Mouse (Mus musculus): ENCODE data around the gene Cers3. TPM values are rescaled to one million over a fixed set of nuclear protein-coding genes. Genes with fewer than 3 reads are reported as not detected.
A peak's percentile ranks its signal among the peaks of the same experiment; 100 is the strongest.

Cers3 gene
- polyA plus RNA-seq, 1 experiment from 2014 or later: 0.92 TPM

DNA sequence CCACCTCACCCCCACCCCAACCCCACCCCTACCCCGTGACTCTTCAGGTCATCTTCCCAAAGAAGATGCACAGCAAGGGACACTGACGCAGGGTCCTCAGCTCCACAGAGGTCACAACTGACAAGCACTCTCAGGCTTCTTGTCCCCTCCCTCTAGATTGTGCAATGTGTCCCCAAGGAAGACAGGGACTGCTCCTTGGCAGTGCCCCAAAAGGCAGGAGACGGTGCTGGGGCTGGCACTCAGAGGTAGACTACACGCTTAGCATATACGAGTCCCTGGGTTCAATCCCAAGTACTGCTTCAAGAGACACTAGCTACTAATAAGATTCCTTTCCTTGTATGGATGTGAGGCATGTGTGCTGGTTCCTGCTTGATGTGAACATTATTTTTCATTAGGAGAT lies 2.3 kb upstream of the Cers3 start:
- Histone ChIP-seq H3K27me3 (ENCODE audit: insufficient read depth, poor library complexity, severe bottlenecking) (no peaks in the 10 kb centered on the region), H3K4me1 (peaks cover 26% of the 10 kb centered on the region), H3K4me3 (no peak overlapping the region), H3K36me3 (no peaks in the 10 kb centered on the region), H3K9me3 (no peaks in the 10 kb centered on the region), H3K27ac (peak overlapping the region; percentile 19; the same call in 1 of the 2 replicates)
- DNase-seq (ENCODE audit: low spot score): peak; percentile 45
- WGBS: 69% methylated on average over 5 of the region's 5 CpGs

DNA sequence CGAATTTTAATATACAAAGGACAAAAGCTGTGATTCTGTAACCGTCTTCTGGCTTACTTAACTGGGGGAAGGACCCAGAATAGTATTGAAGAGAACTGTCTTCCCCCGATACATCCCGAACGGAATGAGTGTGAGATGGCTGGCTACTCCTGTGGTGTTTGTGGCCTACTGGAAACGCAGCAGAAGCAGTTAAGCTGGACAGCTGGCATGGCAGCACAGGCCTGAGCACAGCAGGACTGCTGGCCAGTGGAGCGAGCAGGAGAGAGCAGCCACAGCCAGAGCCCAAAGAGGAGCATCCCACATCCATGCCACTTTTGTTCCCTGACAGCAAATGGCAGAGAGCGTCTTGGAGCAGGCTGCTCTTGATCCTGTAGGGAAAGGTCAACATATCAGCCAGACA lies 1.9 kb upstream of the Cers3 start:
- Histone ChIP-seq H3K27ac (peak overlapping the region; percentile 71; the same call in 1 of the 2 replicates), H3K36me3 (no peaks in the 10 kb centered on the region), H3K4me1 (peaks cover 26% of the 10 kb centered on the region), H3K9me3 (no peaks in the 10 kb centered on the region), H3K27me3 (ENCODE audit: insufficient read depth, poor library complexity, severe bottlenecking) (no peaks in the 10 kb centered on the region), H3K4me3 (no peak overlapping the region)
- WGBS: 69% methylated on average over 8 of the region's 8 CpGs
- DNase-seq (ENCODE audit: low spot score): peak; percentile 33

DNA sequence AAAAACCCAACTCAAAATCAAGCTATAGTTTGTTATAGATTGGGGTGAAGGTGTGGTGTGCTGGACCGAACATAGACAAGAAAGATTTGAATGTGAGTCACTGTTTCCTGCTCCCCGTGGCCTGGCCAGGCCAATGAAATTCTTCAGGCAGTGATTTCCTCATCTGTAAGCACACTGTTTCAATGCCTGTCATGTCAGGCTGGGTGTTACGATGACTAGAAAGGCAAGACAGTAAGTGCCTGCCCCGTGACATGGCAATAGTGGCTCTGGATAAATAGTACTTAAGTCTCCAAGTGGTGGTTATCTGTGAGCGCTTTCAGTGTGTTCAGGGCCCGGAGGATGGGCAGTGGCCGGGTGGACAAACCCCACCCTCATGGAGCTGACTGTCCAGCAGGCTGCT lies 3.7 kb downstream of the Cers3 start:
- Histone ChIP-seq H3K27ac (peak overlapping the region; percentile 36; the same call in 1 of the 2 replicates), H3K4me3 (no peak overlapping the region), H3K36me3 (no peaks in the 10 kb centered on the region), H3K9me3 (no peaks in the 10 kb centered on the region), H3K4me1 (peaks cover 16% of the 10 kb centered on the region), H3K27me3 (ENCODE audit: insufficient read depth, poor library complexity, severe bottlenecking) (no peaks in the 10 kb centered on the region)
- peak; percentile 82 for DNase-seq (ENCODE audit: low spot score)
- WGBS: 39% methylated on average over 7 of the region's 7 CpGs

DNA sequence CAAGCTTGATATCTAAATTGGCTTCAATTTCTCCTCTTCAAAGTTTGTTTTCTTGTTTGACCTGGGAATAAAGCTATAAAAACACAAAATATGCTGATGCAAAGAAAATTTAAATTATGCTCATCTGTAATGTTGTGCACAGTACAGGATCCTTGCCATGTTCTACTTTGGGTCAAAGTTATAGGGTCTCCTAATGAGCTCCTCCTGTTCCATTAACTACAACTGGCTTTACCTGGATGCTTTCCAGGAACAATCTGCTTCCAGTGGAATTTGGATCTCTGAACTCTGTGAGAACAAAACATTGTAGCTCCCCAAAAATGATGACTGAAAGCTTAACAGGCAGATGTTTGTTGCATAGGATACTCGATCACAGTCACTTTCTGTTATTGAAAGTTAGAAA lies 6.7 kb downstream of the Cers3 start:
- Histone ChIP-seq H3K27me3 (ENCODE audit: insufficient read depth, poor library complexity, severe bottlenecking) (no peaks in the 10 kb centered on the region), H3K9me3 (no peaks in the 10 kb centered on the region), H3K4me1 (peaks cover 14% of the 10 kb centered on the region), H3K4me3 (no peak overlapping the region), H3K27ac (no peak overlapping the region), H3K36me3 (no peaks in the 10 kb centered on the region)
- WGBS: 83% methylated on average over 1 of the region's 1 CpGs
- DNase-seq (ENCODE audit: low spot score): no peak

DNA sequence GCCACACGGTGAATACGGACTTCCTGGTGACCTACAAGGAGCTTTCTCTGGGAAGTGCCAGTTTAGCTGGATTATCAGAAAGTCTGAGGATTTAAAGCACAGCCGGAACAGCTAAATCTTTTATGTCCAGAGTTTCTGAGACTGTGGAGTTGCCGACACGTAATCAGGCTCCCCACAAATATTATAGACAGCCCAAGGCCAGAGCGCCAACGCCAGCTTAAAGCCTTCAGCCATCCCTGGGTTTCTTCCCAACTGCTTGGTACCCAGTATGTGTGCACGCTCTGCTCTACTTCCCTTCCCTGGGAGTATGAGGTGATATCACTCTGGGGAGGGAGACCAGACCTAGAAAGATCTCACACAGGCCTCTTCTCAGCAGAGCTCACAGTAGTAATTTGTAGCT lies 10.5 kb downstream of the Cers3 start:
- 83% methylated on average over 8 of the region's 8 CpGs for WGBS
- Histone ChIP-seq H3K36me3 (no peaks in the 10 kb centered on the region), H3K27me3 (ENCODE audit: insufficient read depth, poor library complexity, severe bottlenecking) (no peaks in the 10 kb centered on the region), H3K9me3 (no peaks in the 10 kb centered on the region), H3K27ac (0 out of 2 replicates have a peak overlapping the region, but pooled peaks have one; percentile 42), H3K4me3 (no peak overlapping the region), H3K4me1 (peaks cover 6% of the 10 kb centered on the region; the same call in 1 of the 2 replicates)
- DNase-seq (ENCODE audit: low spot score): no peak

DNA sequence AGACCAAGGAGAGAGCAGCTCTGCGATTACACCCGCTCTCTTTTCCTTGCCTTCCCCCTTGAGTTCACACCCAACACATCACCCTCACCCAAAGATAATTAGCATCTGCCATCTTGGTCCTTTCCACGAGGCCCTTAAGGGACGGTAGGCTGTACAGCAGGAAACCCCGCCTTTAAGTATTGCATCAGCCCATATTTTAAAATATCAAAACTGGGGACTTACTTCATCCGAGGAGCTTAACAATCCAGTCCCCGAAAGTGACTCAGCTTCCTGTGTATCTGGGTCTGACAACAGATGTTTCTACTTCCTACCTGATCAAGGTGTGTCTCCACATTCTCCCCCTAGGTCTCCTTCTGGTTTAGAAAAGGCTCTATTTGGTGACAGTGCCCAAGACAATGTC lies 12.3 kb downstream of the Cers3 start:
- peaks cover 6% of the 10 kb centered on the region; the same call in 1 of the 2 replicates for H3K4me1 ChIP-seq
- H3K9me3 ChIP-seq: no peaks in the 10 kb centered on the region
- H3K27ac ChIP-seq: no peak overlapping the region
- H3K4me3 ChIP-seq: no peak overlapping the region
- no peaks in the 10 kb centered on the region for H3K36me3 ChIP-seq
- WGBS: 83% methylated on average over 7 of the region's 7 CpGs
- no peak for DNase-seq (ENCODE audit: low spot score)
- H3K27me3 ChIP-seq (ENCODE audit: insufficient read depth, poor library complexity, severe bottlenecking): no peaks in the 10 kb centered on the region

DNA sequence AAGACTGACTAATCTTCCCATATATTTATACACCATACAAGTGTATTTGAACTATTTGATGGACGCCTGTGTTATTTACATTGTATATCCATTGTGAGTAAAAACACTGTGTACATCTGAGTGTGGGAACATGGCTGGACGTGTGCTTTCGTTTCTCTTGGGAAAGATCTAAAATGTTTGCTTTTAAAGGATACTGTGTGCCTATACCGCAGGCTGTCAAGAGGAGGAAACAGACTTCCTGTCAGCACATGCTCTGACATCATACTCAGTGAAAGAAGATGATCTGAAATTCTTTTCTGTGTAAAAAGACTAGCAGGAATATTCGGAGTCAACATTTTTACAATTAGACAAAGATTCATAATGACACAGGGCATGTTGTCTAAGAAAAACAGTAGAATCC lies 26.6 kb downstream of the Cers3 start:
- DNase-seq (ENCODE audit: low spot score): no peak
- 56% methylated on average over 5 of the region's 5 CpGs for WGBS
- no peaks in the 10 kb centered on the region for H3K36me3 ChIP-seq
- H3K9me3 ChIP-seq: no peaks in the 10 kb centered on the region
- no peaks in the 10 kb centered on the region for H3K27me3 ChIP-seq (ENCODE audit: insufficient read depth, poor library complexity, severe bottlenecking)
- peaks cover 14% of the 10 kb centered on the region for H3K4me1 ChIP-seq
- H3K4me3 ChIP-seq: no peak overlapping the region
- no peak overlapping the region for H3K27ac ChIP-seq

DNA sequence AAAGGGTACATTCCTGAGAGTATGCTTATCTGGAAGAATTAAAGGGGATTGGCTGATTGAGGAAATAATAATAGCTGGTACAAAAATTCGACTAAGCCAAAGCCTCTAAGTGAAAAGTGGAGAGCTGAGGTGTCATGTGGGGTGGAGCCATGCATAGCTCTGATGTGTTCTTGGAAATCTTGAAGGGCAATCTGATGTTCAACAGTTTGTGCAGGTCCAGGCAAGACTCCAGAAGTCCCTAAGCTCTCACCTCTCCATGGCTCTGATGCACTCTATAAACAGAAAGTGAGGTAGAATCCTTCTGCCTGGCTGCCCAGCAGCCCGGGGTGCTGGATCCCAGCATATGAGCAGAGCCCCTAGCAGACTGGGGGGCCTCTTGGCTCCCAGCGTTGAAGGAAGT lies 27.4 kb downstream of the Cers3 start:
- Histone ChIP-seq H3K4me1 (peaks cover 14% of the 10 kb centered on the region), H3K9me3 (no peaks in the 10 kb centered on the region), H3K27ac (no peak overlapping the region), H3K36me3 (no peaks in the 10 kb centered on the region), H3K27me3 (ENCODE audit: insufficient read depth, poor library complexity, severe bottlenecking) (no peaks in the 10 kb centered on the region), H3K4me3 (no peak overlapping the region)
- 53% methylated on average over 3 of the region's 3 CpGs for WGBS
- no peak for DNase-seq (ENCODE audit: low spot score)

DNA sequence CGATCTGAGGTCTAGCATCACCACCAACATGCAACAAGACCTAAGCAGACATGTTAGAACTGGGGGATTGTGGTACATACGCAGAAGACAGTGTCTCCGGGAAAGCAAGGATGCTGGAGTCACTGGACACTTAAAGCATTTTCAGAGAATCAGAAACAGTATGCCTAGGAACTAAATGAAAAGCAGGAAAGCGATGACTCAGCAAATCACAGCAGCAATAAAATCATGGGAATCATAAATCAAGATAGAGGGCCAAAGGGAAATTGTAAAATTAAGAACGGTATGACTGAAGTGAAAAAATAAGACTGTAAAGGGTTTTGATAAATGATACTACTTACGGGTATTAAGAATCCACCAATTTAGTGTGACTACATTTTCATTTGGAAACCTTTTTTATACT lies 27.9 kb downstream of the Cers3 start:
- H3K27me3 ChIP-seq (ENCODE audit: insufficient read depth, poor library complexity, severe bottlenecking): no peaks in the 10 kb centered on the region
- no peaks in the 10 kb centered on the region for H3K36me3 ChIP-seq
- H3K4me1 ChIP-seq: peaks cover 14% of the 10 kb centered on the region
- DNase-seq (ENCODE audit: low spot score): no peak
- no peaks in the 10 kb centered on the region for H3K9me3 ChIP-seq
- no peak overlapping the region for H3K4me3 ChIP-seq
- WGBS: 90% methylated on average over 6 of the region's 6 CpGs
- no peak overlapping the region for H3K27ac ChIP-seq

DNA sequence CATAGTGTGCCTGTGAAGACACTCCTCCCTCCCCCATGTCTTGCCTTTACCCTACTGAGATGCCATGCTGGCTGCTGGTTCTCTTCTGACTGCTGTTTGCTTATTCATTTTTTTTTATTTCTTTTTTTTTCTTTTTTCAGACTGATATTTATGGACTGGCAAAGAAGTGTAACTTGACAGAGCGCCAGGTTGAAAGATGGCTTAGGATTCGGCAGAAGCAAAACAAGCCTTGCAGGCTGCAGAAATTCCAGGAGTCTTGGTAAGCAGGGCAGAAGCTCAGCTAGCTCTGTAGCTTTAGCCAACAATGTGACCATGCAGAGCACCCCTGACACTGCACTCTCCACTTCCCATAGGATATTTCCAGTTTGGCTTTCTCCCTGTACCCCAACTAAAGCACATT lies 36.1 kb downstream of the Cers3 start:
- WGBS: 68% methylated on average over 2 of the region's 2 CpGs
- H3K4me1 ChIP-seq: peaks cover 4% of the 10 kb centered on the region; the same call in 1 of the 2 replicates
- H3K4me3 ChIP-seq: no peak overlapping the region
- H3K36me3 ChIP-seq: no peaks in the 10 kb centered on the region
- H3K27me3 ChIP-seq (ENCODE audit: insufficient read depth, poor library complexity, severe bottlenecking): no peaks in the 10 kb centered on the region
- H3K9me3 ChIP-seq: no peaks in the 10 kb centered on the region
- no peak for DNase-seq (ENCODE audit: low spot score)
- no peak overlapping the region for H3K27ac ChIP-seq

DNA sequence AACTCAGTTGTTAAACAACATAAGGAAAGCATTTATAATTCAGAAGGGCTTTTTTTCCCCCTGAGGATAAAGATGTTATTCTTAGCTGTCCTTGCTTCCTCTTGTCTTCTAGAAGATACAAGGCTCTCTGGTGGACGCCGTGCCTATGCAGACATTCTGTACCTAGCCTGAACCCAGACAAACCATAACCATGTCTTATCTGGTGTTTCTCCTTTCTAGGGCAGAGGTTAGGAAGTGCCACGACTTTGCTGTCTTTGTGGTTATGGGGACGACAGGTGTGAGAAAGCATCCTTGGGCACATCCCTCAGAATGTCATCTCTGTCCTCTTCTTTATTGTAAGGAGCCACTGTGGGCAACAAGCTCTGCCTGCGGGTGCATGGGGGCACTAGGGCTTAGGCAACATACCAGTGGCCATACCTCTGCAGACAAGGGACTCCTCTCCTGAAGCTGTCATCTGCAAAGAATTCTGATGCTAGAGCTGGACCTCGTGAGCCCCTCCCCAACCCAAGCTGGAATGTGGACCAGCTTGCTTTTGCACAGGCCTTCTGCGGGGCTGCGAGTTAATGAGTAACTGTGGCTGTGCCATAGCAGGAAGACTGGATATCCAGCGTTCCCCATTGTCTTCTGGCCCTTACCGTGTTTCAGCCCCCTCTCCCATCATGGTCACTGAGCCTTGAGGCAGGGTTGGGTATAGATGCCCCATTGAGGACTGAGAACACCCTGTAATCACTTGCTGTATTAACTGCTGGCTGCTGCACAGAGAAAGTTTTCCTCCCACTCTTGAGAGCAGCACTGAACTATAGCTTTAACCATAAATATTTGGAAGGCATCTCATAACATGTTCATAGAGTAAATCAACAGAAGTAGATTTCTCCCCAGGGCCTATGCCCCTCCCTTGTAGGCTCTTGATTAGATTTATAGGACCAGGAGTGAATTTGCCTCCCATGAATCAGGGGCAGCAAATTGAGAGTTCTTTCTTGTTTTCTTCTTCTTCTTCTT lies 36.9 kb downstream of the Cers3 start:
- no peak overlapping the region for H3K27ac ChIP-seq
- H3K27me3 ChIP-seq (ENCODE audit: insufficient read depth, poor library complexity, severe bottlenecking): no peaks in the 10 kb centered on the region
- WGBS: 64% methylated on average over 10 of the region's 10 CpGs
- no peak overlapping the region for H3K4me3 ChIP-seq
- peaks cover 4% of the 10 kb centered on the region; the same call in 1 of the 2 replicates for H3K4me1 ChIP-seq
- H3K9me3 ChIP-seq: no peaks in the 10 kb centered on the region
- H3K36me3 ChIP-seq: no peaks in the 10 kb centered on the region
- no peak for DNase-seq (ENCODE audit: low spot score)

DNA sequence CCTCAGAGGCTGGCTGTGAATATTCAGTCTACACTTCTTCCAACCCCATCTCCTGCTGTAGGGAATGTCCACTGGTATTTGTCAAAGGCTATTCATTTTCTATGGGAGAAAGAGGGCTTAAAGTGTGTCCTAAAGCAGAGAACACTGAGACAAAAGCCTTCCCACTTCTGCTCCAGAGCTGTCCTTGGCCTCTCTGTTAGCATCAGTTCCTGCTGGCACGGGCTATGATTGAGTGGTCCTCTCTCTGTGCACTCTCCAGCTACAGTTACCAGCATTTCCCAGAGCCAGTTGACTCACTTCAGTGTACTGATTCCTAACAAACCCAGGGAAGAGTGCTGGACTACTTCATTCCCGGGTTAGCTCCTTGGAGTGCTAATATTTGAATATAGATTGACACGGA lies 43.2 kb downstream of the Cers3 start:
- WGBS: 66% methylated on average over 3 of the region's 3 CpGs
- DNase-seq (ENCODE audit: low spot score): no peak
- Histone ChIP-seq H3K27ac (no peak overlapping the region), H3K4me3 (no peak overlapping the region), H3K27me3 (ENCODE audit: insufficient read depth, poor library complexity, severe bottlenecking) (no peaks in the 10 kb centered on the region), H3K9me3 (no peaks in the 10 kb centered on the region), H3K36me3 (no peaks in the 10 kb centered on the region), H3K4me1 (peaks cover 18% of the 10 kb centered on the region)

DNA sequence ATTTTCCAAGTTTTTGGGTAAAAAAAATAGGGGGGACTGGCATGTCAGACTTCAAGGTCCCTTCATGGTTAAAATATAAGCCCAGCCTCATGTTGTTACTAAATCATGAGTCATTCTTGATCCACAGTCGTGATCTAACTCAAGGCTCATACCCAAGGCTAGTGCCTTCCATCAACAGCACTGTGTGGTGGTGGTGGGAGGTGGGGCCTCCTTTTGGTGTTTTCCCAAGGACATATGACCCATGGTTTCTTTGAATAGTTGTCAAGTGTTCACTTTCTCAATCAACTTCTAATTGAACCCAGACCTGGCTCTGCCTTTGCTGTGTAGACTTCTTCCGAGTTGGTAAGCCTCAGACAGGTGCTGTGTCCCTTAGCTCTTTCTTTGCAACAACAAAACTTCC lies 44.5 kb downstream of the Cers3 start:
- Histone ChIP-seq H3K36me3 (no peaks in the 10 kb centered on the region), H3K27ac (no peak overlapping the region), H3K4me1 (peaks cover 18% of the 10 kb centered on the region), H3K9me3 (no peaks in the 10 kb centered on the region), H3K27me3 (ENCODE audit: insufficient read depth, poor library complexity, severe bottlenecking) (no peaks in the 10 kb centered on the region), H3K4me3 (no peak overlapping the region)
- no peak for DNase-seq (ENCODE audit: low spot score)
- 69% methylated on average over 2 of the region's 2 CpGs for WGBS

Measured in heart, embryonic 10.5 days (tissue).